Mouse (Mus musculus) stomach, postnatal 0 days (tissue): Measurements from ENCODE around the gene Drosha.

ENCODE experiments used
- CTCF ChIP-seq: IDR thresholded peaks from 2 replicates; pipeline ENCODE4 v1.5.1; 2016; ENCODE audit warnings: antibody characterized with exemption, low read depth, mild to moderate bottlenecking, moderate library complexity
- EP300 ChIP-seq: optimal IDR thresholded peaks from 2 replicates; pipeline ENCODE3; 2016; ENCODE audit warnings: antibody characterized with exemption

- no peak for TF ChIP-seq EP300
- no peak for TF ChIP-seq CTCF
Observed at GRCm38 (mm10) chr15:12794311-12794710, 30.3 kb upstream of the Drosha start.
